Mouse (Mus musculus) thymus, adult 2 months (tissue): ENCODE results near the gene Ptpa.

ENCODE experiments used
- CTCF ChIP-seq: fragments of 200-500 bp; IDR thresholded peaks from 2 replicates; pipeline ENCODE4 v1.5.1; 2012; ENCODE audit warnings: mild to moderate bottlenecking, control low read depth, low read length, moderate library complexity, borderline replicate concordance; ENCODE audit not compliant: control insufficient read depth, poor library complexity, insufficient read depth; ENCODE audit errors: extremely low read depth
- POLR2A ChIP-seq: fragments of 200-500 bp; IDR thresholded peaks from 2 replicates; pipeline ENCODE4 v1.6.1; 2012; ENCODE audit warnings: mild to moderate bottlenecking, low read length, control low read depth, moderate library complexity; ENCODE audit not compliant: control insufficient read depth, poor library complexity, insufficient read depth; ENCODE audit errors: extremely low read depth

- no peak for TF ChIP-seq CTCF
- no peak for TF ChIP-seq POLR2A
Measured at GRCm38 (mm10) chr2:30495000-30495908, 79.4 kb downstream of the Ptpa start.
